In the genomic region with DNA sequence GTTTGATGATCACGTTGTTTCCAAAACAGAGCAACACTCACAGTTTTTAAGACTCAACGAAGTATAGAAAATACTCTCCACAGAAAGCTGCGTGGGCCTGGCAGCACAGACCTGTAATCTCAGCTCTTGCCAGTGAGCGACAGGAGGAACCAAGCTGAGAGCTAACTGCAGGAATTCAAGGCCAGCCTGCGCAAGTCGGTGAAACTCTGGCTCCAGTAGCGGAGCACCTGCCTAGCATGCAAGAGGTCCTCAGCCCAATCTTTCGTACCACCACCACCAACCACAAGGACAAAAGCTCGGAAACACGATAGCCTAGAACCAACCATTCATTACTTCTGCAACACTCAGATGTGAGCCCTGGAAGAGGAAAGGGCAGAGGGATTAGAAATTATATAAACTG, we compare ENCODE assay signal across 9 mouse cellular contexts. TPM values are rescaled to one million over a fixed set of nuclear protein-coding genes. Genes with fewer than 3 reads are reported as not detected.
DNase-seq lines count a peak whose midpoint lies in the region; ATAC-seq and TF ChIP-seq lines count a peak whose summit lies in the region.
"Had no signal": no experiment of that assay in that cellular context is flagged by ENCODE, and none has a peak within 500 bp of the region (broad histone marks: within the 10 kb centered on the region; RNA-seq: fewer than 3 reads in every experiment).

No protein-coding gene starts in this region.

- 9% methylated on average over 10 of the region's 10 CpGs for WGBS in hindbrain, embryonic 10.5 days
- 18% methylated on average over 10 of the region's 10 CpGs for WGBS in hindbrain, postnatal 0 days
- WGBS in forebrain, embryonic 13.5 days: 5% methylated on average over 10 of the region's 10 CpGs

- H3K36me3 ChIP-seq in hindbrain, embryonic 10.5 days: no peaks in the 10 kb centered on the region
- H3K36me3 ChIP-seq in hindbrain, postnatal 0 days (ENCODE audit: insufficient read depth, low read length): no peaks in the 10 kb centered on the region
- peaks cover 5 to 28% of the 10 kb centered on the region in 2 experiments for H3K36me3 ChIP-seq in CH12.LX (replicated peaks in 1 of 2; ENCODE audit: control insufficient read depth in 1 of 2, insufficient read depth in 1 of 2, low read length in 1 of 2)
- no peaks in the 10 kb centered on the region for H3K36me3 ChIP-seq in forebrain, embryonic 13.5 days (ENCODE audit: poor library complexity, severe bottlenecking)
- H3K36me3 ChIP-seq: embryonic facial prominence, embryonic 13.5 days had no signal

- no peak overlapping the region for H3K9ac ChIP-seq in hindbrain, postnatal 0 days (replicated peaks; ENCODE audit: low read length)
- peak overlapping the region; percentile 95 for H3K9ac ChIP-seq in CH12.LX (ENCODE audit: insufficient read depth, low read depth)
- no peak overlapping the region for H3K9ac ChIP-seq in forebrain, embryonic 13.5 days
- H3K9ac ChIP-seq: embryonic facial prominence, embryonic 13.5 days had no signal

- peaks cover 62% of the 10 kb centered on the region for H3K79me2 ChIP-seq in CH12.LX (replicated peaks; ENCODE audit: control insufficient read depth, extremely low read depth, insufficient read depth, poor library complexity, severe bottlenecking)

- no peak for TF ChIP-seq POLR2A in CH12.LX (IDR thresholded peaks at IDR 0.05; ENCODE audit: low read depth, low read length)

- no peak; the same call in 1 of the 2 replicates for TF ChIP-seq RAD21 in CH12.LX (IDR thresholded peaks at IDR 0.05; ENCODE audit: low read depth, low read length)

- H3K27ac ChIP-seq in hindbrain, embryonic 10.5 days: no peak overlapping the region
- H3K27ac ChIP-seq in hindbrain, postnatal 0 days: no peak overlapping the region
- peak overlapping the region; percentile 79 for H3K27ac ChIP-seq in CH12.LX (ENCODE audit: insufficient read depth, low read depth)
- no peak overlapping the region for H3K27ac ChIP-seq in forebrain, embryonic 13.5 days
- H3K27ac ChIP-seq: embryonic facial prominence, embryonic 13.5 days had no signal

- dilution Hi-C loops in CH12.LX (cut with MboI; ENCODE audit: extremely low pct_ligation_motif_present, extremely low pct_unique_long_range_greater_than_20kb, low sequenced_read_pairs): no loop called here

- peak; percentile 40 for DNase-seq in hindbrain, embryonic 10.5 days (ENCODE audit: low spot score)
- no peak for DNase-seq in hindbrain, postnatal 0 days (ENCODE audit: low spot score)
- peak; percentile 49 for DNase-seq in CH12.LX (ENCODE audit: extremely low read depth)
- DNase-seq in embryo, embryonic 9.5 days (ENCODE audit: extremely low spot score): peak; percentile 18
- peak; percentile 33 for DNase-seq in lung, postnatal 36 days
- DNase-seq in right cerebral cortex, adult 18-20 months: no peak
- no peak for DNase-seq in frontal cortex, postnatal 25 days (ENCODE audit: low spot score in 2 of 2)

- H3K4me3 ChIP-seq in hindbrain, embryonic 10.5 days: peak overlapping the region; percentile 60; the same call in 1 of the 2 replicates
- H3K4me3 ChIP-seq in hindbrain, postnatal 0 days (ENCODE audit: low read length): no peak overlapping the region
- peak overlapping the region; percentile 85 to 98 (median 93) for H3K4me3 ChIP-seq in CH12.LX (replicated peaks in 1 of 3; ENCODE audit: low read depth in 2 of 3, low read length in 2 of 3, poor library complexity in 1 of 3)
- H3K4me3 ChIP-seq in forebrain, embryonic 13.5 days: no peak overlapping the region

- no peak for TF ChIP-seq EP300 in CH12.LX (IDR thresholded peaks at IDR 0.05; ENCODE audit: low read length)

- H3K4me2 ChIP-seq in hindbrain, postnatal 0 days (ENCODE audit: low read depth, low read length): no peak overlapping the region; the same call in 1 of the 2 replicates
- peak overlapping the region; percentile 41 for H3K4me2 ChIP-seq in CH12.LX (ENCODE audit: insufficient read depth, low read depth, poor library complexity, severe bottlenecking)
- H3K4me2 ChIP-seq in forebrain, embryonic 13.5 days: no peak overlapping the region

- in situ Hi-C loops in CH12.LX (cut with MboI; ENCODE audit: low pct_ligation_motif_present, low pct_unique_long_range_greater_than_20kb, low sequenced_read_pairs): no loop called here

- no peaks in the 10 kb centered on the region for H3K9me3 ChIP-seq in hindbrain, embryonic 10.5 days
- H3K9me3 ChIP-seq in hindbrain, postnatal 0 days (ENCODE audit: low read length): no peaks in the 10 kb centered on the region
- no peaks in the 10 kb centered on the region for H3K9me3 ChIP-seq in CH12.LX (replicated peaks; ENCODE audit: low read length)
- no peaks in the 10 kb centered on the region for H3K9me3 ChIP-seq in forebrain, embryonic 13.5 days (replicated peaks)
- H3K9me3 ChIP-seq: embryonic facial prominence, embryonic 13.5 days had no signal

- TF ChIP-seq CTCF in hindbrain, postnatal 0 days (IDR thresholded peaks at IDR 0.05; ENCODE audit: low read depth): no peak
- no peak for TF ChIP-seq CTCF in CH12.LX (conservative IDR thresholded peaks at IDR 0.05 in 1 of 2, IDR thresholded peaks at IDR 0.05 in 1 of 2; ENCODE audit: low read depth in 2 of 2, low read length in 2 of 2)

- H3K27me3 ChIP-seq in hindbrain, embryonic 10.5 days (ENCODE audit: insufficient read depth, poor library complexity, severe bottlenecking): peaks cover 81% of the 10 kb centered on the region
- H3K27me3 ChIP-seq in hindbrain, postnatal 0 days (ENCODE audit: insufficient read depth, low read length): peaks cover 25% of the 10 kb centered on the region
- H3K27me3 ChIP-seq in CH12.LX (replicated peaks): no peaks in the 10 kb centered on the region
- H3K27me3 ChIP-seq in forebrain, embryonic 13.5 days: peaks cover 79% of the 10 kb centered on the region

- H3K4me1 ChIP-seq in hindbrain, embryonic 10.5 days (replicated peaks): peaks cover 21% of the 10 kb centered on the region
- H3K4me1 ChIP-seq in hindbrain, postnatal 0 days (ENCODE audit: insufficient read depth, low read length): no peaks in the 10 kb centered on the region
- peaks cover 9 to 42% of the 10 kb centered on the region in 2 experiments for H3K4me1 ChIP-seq in CH12.LX (ENCODE audit: control insufficient read depth in 1 of 2, insufficient read depth in 2 of 2)
- H3K4me1 ChIP-seq in forebrain, embryonic 13.5 days: peaks cover 25% of the 10 kb centered on the region

- no peak for ATAC-seq in hindbrain, postnatal 0 days
- no peak for ATAC-seq in forebrain, embryonic 13.5 days

TF ChIP-seq in CH12.LX, 34 proteins besides CTCF, POLR2A, EP300 and RAD21:
- TF ChIP-seq NRF1 (IDR thresholded peaks at IDR 0.05; ENCODE audit: low read depth, low read length) (peak; percentile 59; the same call in 1 of the 2 replicates), ZKSCAN1 (IDR thresholded peaks at IDR 0.05; ENCODE audit: borderline replicate concordance, low read depth, low read length) (no peak), JUND (conservative IDR thresholded peaks at IDR 0.05; ENCODE audit: low read depth, low read length) (no peak), MEF2A (IDR thresholded peaks at IDR 0.05; ENCODE audit: borderline replicate concordance, low read depth, low read length) (peak; percentile 20; the same call in 1 of the 2 replicates), NELFE (IDR thresholded peaks at IDR 0.05; ENCODE audit: low read depth, low read length) (no peak), UBTF (IDR thresholded peaks at IDR 0.05; ENCODE audit: low read depth, low read length) (no peak), GABPA (IDR thresholded peaks at IDR 0.05; ENCODE audit: insufficient replicate concordance, low read depth, low read length) (no peak), ZMIZ1 (IDR thresholded peaks at IDR 0.05; ENCODE audit: low read depth, low read length) (no peak), ZC3H11A (IDR thresholded peaks at IDR 0.05; ENCODE audit: low read depth, low read length) (no peak), RCOR1 (conservative IDR thresholded peaks at IDR 0.05; ENCODE audit: low read depth, low read length) (no peak), MAZ (IDR thresholded peaks at IDR 0.05; ENCODE audit: low read depth, low read length) (no peak), MAFK (IDR thresholded peaks at IDR 0.05; ENCODE audit: insufficient replicate concordance, low read length) (no peak)

RNA-seq across cellular contexts. Expression of gene Zc3hav1, which starts 2.0 kb away (rescaled TPM):
- 2.2 and 2.4 TPM in 2 replicates for polyA plus RNA-seq in hindbrain, embryonic 10.5 days (2016; fragmentation: Nextera tagmentation; extraction: Ambion mirVana)
- total RNA-seq in hindbrain, postnatal 0 days (2014; rRNA removed): 5.0 and 7.0 TPM in 2 replicates
- 2.3 and 2.9 TPM in 2 replicates for polyA plus RNA-seq in hindbrain, postnatal 0 days (2015; fragmentation: Nextera tagmentation; extraction: Ambion mirVana)
- 67.2 and 68.7 TPM in 2 replicates for total RNA-seq in CH12.LX (2012; rRNA removed)
- 49.8 and 51.8 TPM in 2 replicates for total RNA-seq in CH12.LX (2014; rRNA removed)
- 50.1 and 58.1 TPM in 2 replicates for polyA plus RNA-seq in CH12.LX (2012; ENCODE audit: insufficient read length, low read depth)
- 0.75 and 1.0 TPM in 2 replicates for polyA plus RNA-seq in forebrain, embryonic 13.5 days (2015; fragmentation: Nextera tagmentation; extraction: Ambion mirVana)

RNA-seq across cellular contexts. Expression of gene Ttc26, which starts 28.8 kb away (rescaled TPM):
- 14.3 and 14.6 TPM in 2 replicates for polyA plus RNA-seq in hindbrain, embryonic 10.5 days (2016; fragmentation: Nextera tagmentation; extraction: Ambion mirVana)
- 4.6 and 5.0 TPM in 2 replicates for total RNA-seq in hindbrain, postnatal 0 days (2014; rRNA removed)
- 2.5 and 2.9 TPM in 2 replicates for polyA plus RNA-seq in hindbrain, postnatal 0 days (2015; fragmentation: Nextera tagmentation; extraction: Ambion mirVana)
- total RNA-seq in CH12.LX (2012; rRNA removed) (1.4 and 1.7 TPM in 2 replicates), CH12.LX (2014; rRNA removed) (1.8 TPM in 2 replicates)
- polyA plus RNA-seq in CH12.LX (2012; ENCODE audit: insufficient read length, low read depth): 2.3 TPM in 2 replicates
- 9.5 and 9.7 TPM in 2 replicates for polyA plus RNA-seq in forebrain, embryonic 13.5 days (2015; fragmentation: Nextera tagmentation; extraction: Ambion mirVana)

RNA-seq across cellular contexts. Expression of gene Zc3hav1l, which starts 53.4 kb away (rescaled TPM):
- polyA plus RNA-seq in hindbrain, embryonic 10.5 days (2016; fragmentation: Nextera tagmentation; extraction: Ambion mirVana): 13.0 and 15.2 TPM in 2 replicates
- 6.1 and 7.9 TPM in 2 replicates for total RNA-seq in hindbrain, postnatal 0 days (2014; rRNA removed)
- polyA plus RNA-seq in hindbrain, postnatal 0 days (2015; fragmentation: Nextera tagmentation; extraction: Ambion mirVana): 2.7 and 2.9 TPM in 2 replicates
- total RNA-seq in CH12.LX (2012; rRNA removed) (2.3 and 3.1 TPM in 2 replicates), CH12.LX (2014; rRNA removed) (2.8 and 2.9 TPM in 2 replicates)
- polyA plus RNA-seq in CH12.LX (2012; ENCODE audit: insufficient read length, low read depth): 5.1 and 6.3 TPM in 2 replicates
- polyA plus RNA-seq in forebrain, embryonic 13.5 days (2015; fragmentation: Nextera tagmentation; extraction: Ambion mirVana): 8.2 and 8.7 TPM in 2 replicates

Comparison
In these comparisons a context has a peak if more than half of its experiments do, and no peak if none do; other contexts are left out.
1. DNase-seq: peak in hindbrain, embryonic 10.5 days (single experiment), CH12.LX (single experiment), embryo, embryonic 9.5 days (single experiment) and lung, postnatal 36 days (single experiment); none in hindbrain, postnatal 0 days (single experiment), right cerebral cortex, adult 18-20 months (single experiment) and frontal cortex, postnatal 25 days (0 of 2).
2. H3K4me3 ChIP-seq: peak in hindbrain, embryonic 10.5 days (single experiment) and CH12.LX (3 of 3); none in hindbrain, postnatal 0 days (single experiment) and forebrain, embryonic 13.5 days (single experiment).
3. RNA of gene Zc3hav1, which starts 2.0 kb away (polyA plus RNA-seq): 50.1 to 58.1 TPM in CH12.LX; 2.3 to 2.9 TPM in hindbrain, postnatal 0 days, 2.2 to 2.4 TPM in hindbrain, embryonic 10.5 days and 0.75 to 1.0 TPM in forebrain, embryonic 13.5 days; every median in the first group is over 10 times any median in the second.